Mouse (Mus musculus) testis, adult 2 months (tissue): Measurements from ENCODE around the gene Nfkb1.

ENCODE experiments used
- CTCF ChIP-seq: fragments of 200-500 bp; IDR thresholded peaks from 2 replicates; pipeline ENCODE4 v1.5.1; 2012; ENCODE audit warnings: low read depth, mild to moderate bottlenecking, inconsistent platforms, low read length, moderate library complexity; ENCODE audit not compliant: control insufficient read depth, insufficient read depth, insufficient replicate concordance
- POLR2A ChIP-seq: fragments of 200-500 bp; IDR thresholded peaks from 2 replicates; pipeline ENCODE4 v1.6.1; 2012; ENCODE audit warnings: low read depth, mild to moderate bottlenecking, inconsistent platforms, low read length, moderate library complexity; ENCODE audit not compliant: control insufficient read depth

DNA sequence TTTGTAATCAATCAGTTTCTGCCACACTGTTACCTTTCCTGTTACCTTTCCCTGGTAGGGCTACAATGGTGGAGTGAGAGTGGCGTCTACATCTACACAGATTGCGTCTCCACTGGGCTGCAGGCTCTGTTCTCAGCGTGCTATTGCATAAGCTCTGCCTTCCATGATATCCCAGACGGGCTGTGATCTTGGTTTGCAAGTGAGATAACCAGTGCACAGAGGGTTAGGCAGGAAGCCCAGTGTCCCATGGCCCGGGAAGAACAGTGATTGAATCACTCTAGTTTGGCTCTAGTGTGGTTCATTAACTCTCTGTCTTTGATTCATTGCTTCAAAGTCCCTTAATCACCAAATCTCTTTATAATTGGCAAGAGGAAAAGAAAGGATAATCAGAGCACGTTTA is 123.5 kb downstream of the Nfkb1 start:
- TF ChIP-seq POLR2A (no peak), CTCF (no peak)
